8 mouse cellular contexts compared by ENCODE assay signal in the genomic region with DNA sequence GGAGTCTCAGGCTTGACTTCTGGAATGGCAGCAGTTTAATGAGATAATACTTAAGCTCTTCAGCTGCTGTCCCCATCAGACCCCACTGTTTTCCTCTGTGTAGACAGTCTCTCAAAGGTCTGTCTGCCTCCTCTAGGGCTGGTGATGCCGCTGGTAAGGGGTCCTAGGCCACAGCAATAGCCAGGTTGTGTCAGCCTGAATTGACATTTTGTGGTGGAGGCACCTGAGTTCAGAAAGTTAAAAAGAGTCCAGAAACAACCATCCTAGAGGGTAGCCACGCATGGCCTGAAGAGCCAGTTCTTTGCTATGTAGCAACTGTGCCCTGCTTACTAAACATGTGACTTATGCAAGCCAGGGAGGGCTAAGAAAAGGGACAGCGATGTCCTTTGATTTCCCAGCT.
DNase-seq lines count a peak whose midpoint lies in the region; ATAC-seq and TF ChIP-seq lines count a peak whose summit lies in the region.

No protein-coding gene starts in this region.

- peak overlapping the region; percentile 66 for H3K4me2 ChIP-seq in lung, embryonic 15.5 days
- H3K4me2 ChIP-seq in intestine, postnatal 0 days (replicated peaks; ENCODE audit: low read depth) = peak overlapping the region; percentile 61; the same call in 1 of the 2 replicates
- peak overlapping the region; percentile 46 for H3K4me2 ChIP-seq in neural tube, embryonic 15.5 days

- no peak for ATAC-seq in lung, embryonic 15.5 days (ENCODE audit: borderline replicate concordance, extremely low read depth, low FRiP score, low TSS enrichment)
- no peak for ATAC-seq in intestine, postnatal 0 days
- no peak for ATAC-seq in neural tube, embryonic 15.5 days (ENCODE audit: low FRiP score)

- H3K27ac ChIP-seq in lung, embryonic 15.5 days = peak overlapping the region; percentile 93
- no peak overlapping the region; the same call in 1 of the 2 replicates for H3K27ac ChIP-seq in intestine, postnatal 0 days (ENCODE audit: low read depth, low read length)
- peak overlapping the region; percentile 82 for H3K27ac ChIP-seq in neural tube, embryonic 15.5 days (replicated peaks)

- H3K9me3 ChIP-seq in lung, embryonic 15.5 days = no peaks in the 10 kb centered on the region
- no peaks in the 10 kb centered on the region for H3K9me3 ChIP-seq in intestine, postnatal 0 days (ENCODE audit: control insufficient read depth)
- H3K9me3 ChIP-seq in neural tube, embryonic 15.5 days (replicated peaks) = no peaks in the 10 kb centered on the region

- no peak for TF ChIP-seq CTCF in intestine, postnatal 0 days (IDR thresholded peaks at IDR 0.05; ENCODE audit: low read depth)

- intact Hi-C loops in heart, postnatal 36 days (cut with DNase I) = loop anchor here (1.0 to 2.0 kb wide), 3 partner anchors 13 to 174 kb away; no protein-coding TSS in a partner anchor

- DNase-seq in heart, adult 11 months = peak; percentile 83
- DNase-seq in heart, postnatal 36 days = no peak
- no peak for DNase-seq in lung, postnatal 4 days
- DNase-seq in ovary, postnatal 36 days (ENCODE audit: low spot score) = no peak
- DNase-seq in left cerebral cortex, adult 8-10 months (ENCODE audit: low spot score in 2 of 2) = no peak

- H3K27me3 ChIP-seq in lung, embryonic 15.5 days = no peaks in the 10 kb centered on the region
- H3K27me3 ChIP-seq in intestine, postnatal 0 days (replicated peaks; ENCODE audit: control insufficient read depth, insufficient read depth, low read length) = no peaks in the 10 kb centered on the region
- H3K27me3 ChIP-seq in neural tube, embryonic 15.5 days (replicated peaks) = no peaks in the 10 kb centered on the region

- 0 out of 2 replicates have a peak overlapping the region, but pooled peaks have one; percentile 25 for H3K9ac ChIP-seq in lung, embryonic 15.5 days
- H3K9ac ChIP-seq in intestine, postnatal 0 days (ENCODE audit: low read depth, low read length) = no peak overlapping the region
- no peak overlapping the region for H3K9ac ChIP-seq in neural tube, embryonic 15.5 days (replicated peaks)

- H3K4me1 ChIP-seq in lung, embryonic 15.5 days = peaks cover 67% of the 10 kb centered on the region
- peaks cover 3% of the 10 kb centered on the region; the same call in 1 of the 2 replicates for H3K4me1 ChIP-seq in intestine, postnatal 0 days (replicated peaks; ENCODE audit: control insufficient read depth, insufficient read depth, low read length)
- H3K4me1 ChIP-seq in neural tube, embryonic 15.5 days = peaks cover 36% of the 10 kb centered on the region

- 72% methylated on average over 3 of the region's 3 CpGs for WGBS in lung, embryonic 15.5 days
- 85% methylated on average over 3 of the region's 3 CpGs for WGBS in intestine, postnatal 0 days
- 88% methylated on average over 3 of the region's 3 CpGs for WGBS in neural tube, embryonic 15.5 days

- peak overlapping the region; percentile 44; the same call in 1 of the 2 replicates for H3K4me3 ChIP-seq in lung, embryonic 15.5 days
- no peak overlapping the region for H3K4me3 ChIP-seq in intestine, postnatal 0 days (ENCODE audit: low read depth, low read length)
- no peak overlapping the region for H3K4me3 ChIP-seq in neural tube, embryonic 15.5 days (replicated peaks)

- H3K36me3 ChIP-seq in lung, embryonic 15.5 days = peaks cover 4% of the 10 kb centered on the region; the same call in 1 of the 2 replicates
- no peaks in the 10 kb centered on the region for H3K36me3 ChIP-seq in intestine, postnatal 0 days (ENCODE audit: control insufficient read depth, insufficient read depth)
- no peaks in the 10 kb centered on the region for H3K36me3 ChIP-seq in neural tube, embryonic 15.5 days
